Mouse (Mus musculus) MEL (cell line): ENCODE measurements at regions not wholly inside any gene's neighbourhood (a gene's known extent, or its start where the extent isn't known, plus 50 kb on each side); places are given as distances from the start of the nearest gene placed in this dataset.

Experiments used
- DNase-seq: peaks from one replicate; pipeline ENCODE4 v3.0.0; 2011; ENCODE audit warnings: low read depth, low spot score
- H3K27ac ChIP-seq: 2 replicates; pipeline ENCODE4 v1.5.1; 2012; ENCODE audit warnings: low read depth, mild to moderate bottlenecking, control low read depth, low read length, moderate library complexity; ENCODE audit not compliant: control insufficient read depth
- H3K27me3 ChIP-seq, 2 experiments: fragments of 150-350 bp in 1 of 2; sonication (generic) in 1 of 2; 2 replicates each; pipeline ENCODE4 v1.6.1; 2012; ENCODE audit warnings: low read length in 2 of 2, mild to moderate bottlenecking in 2 of 2, improper control_type of control experiment in 1 of 2, moderate library complexity in 1 of 2; ENCODE audit not compliant: insufficient read depth in 2 of 2, control insufficient read depth in 1 of 2
- H3K36me3 ChIP-seq, 2 experiments: 2 replicates each; pipeline ENCODE4 v1.6.1; 2012 to 2014; ENCODE audit warnings: low read length in 2 of 2, improper control_type of control experiment in 1 of 2, inconsistent platforms in 1 of 2, mild to moderate bottlenecking in 1 of 2; ENCODE audit not compliant: insufficient read depth in 2 of 2, control insufficient read depth in 1 of 2
- H3K4me1 ChIP-seq, 2 experiments: fragments of 150-350 bp in 1 of 2; sonication (generic) in 1 of 2; 2 replicates each; pipeline ENCODE4 v1.6.1; 2012; ENCODE audit warnings: low read length in 2 of 2, improper control_type of control experiment in 1 of 2, mild to moderate bottlenecking in 1 of 2; ENCODE audit not compliant: insufficient read depth in 2 of 2, control insufficient read depth in 1 of 2
- H3K4me3 ChIP-seq, 2 experiments: fragments of 150-350 bp in 1 of 2; sonication (generic) in 1 of 2; 2 replicates each; pipeline ENCODE4 v1.5.1; 2012; ENCODE audit warnings: low read depth in 2 of 2, low read length in 2 of 2, mild to moderate bottlenecking in 2 of 2, moderate library complexity in 2 of 2, control low read depth in 1 of 2, improper control_type of control experiment in 1 of 2; ENCODE audit not compliant: control insufficient read depth in 1 of 2, insufficient read depth in 1 of 2
- H3K79me2 ChIP-seq: 2 replicates; pipeline ENCODE4 v1.6.1; 2012; ENCODE audit warnings: mild to moderate bottlenecking, low read length, moderate library complexity; ENCODE audit not compliant: control insufficient read depth, poor library complexity, insufficient read depth
- H3K9ac ChIP-seq: 2 replicates; pipeline ENCODE4 v1.6.1; 2012; ENCODE audit warnings: low read depth, mild to moderate bottlenecking, control low read depth, low read length, moderate library complexity; ENCODE audit not compliant: control insufficient read depth, poor library complexity, severe bottlenecking
- H3K9me3 ChIP-seq: fragments of 150-350 bp; sonication (generic); replicated peaks from 2 replicates; pipeline ENCODE4 v1.6.1; 2012; ENCODE audit warnings: mild to moderate bottlenecking, low read length, improper control_type of control experiment, moderate library complexity; ENCODE audit not compliant: insufficient read depth
- EP300 ChIP-seq, 2 experiments: IDR thresholded peaks; 2 replicates each; pipeline ENCODE4 v1.6.1; 2011; ENCODE audit warnings: improper control_type of control experiment in 2 of 2, low read length in 2 of 2, low read depth in 1 of 2, mild to moderate bottlenecking in 1 of 2
- ETS1 ChIP-seq: IDR thresholded peaks from 2 replicates; pipeline ENCODE4 v1.6.1; 2012; ENCODE audit warnings: low read depth, mild to moderate bottlenecking, inconsistent platforms, low read length, improper control_type of control experiment, moderate library complexity
- HCFC1 ChIP-seq: IDR thresholded peaks from 2 replicates; pipeline ENCODE4 v1.6.1; 2012; ENCODE audit warnings: low read depth, mild to moderate bottlenecking, inconsistent platforms, low read length, improper control_type of control experiment, moderate library complexity
- MAFK ChIP-seq: IDR thresholded peaks from 2 replicates; pipeline ENCODE4 v1.6.1; 2011; ENCODE audit warnings: low read depth, mild to moderate bottlenecking, low read length, improper control_type of control experiment, borderline replicate concordance
- MAX ChIP-seq: IDR thresholded peaks from 2 replicates; pipeline ENCODE4 v1.6.1; 2011; ENCODE audit warnings: low read length, improper control_type of control experiment
- MXI1 ChIP-seq: IDR thresholded peaks from 2 replicates; pipeline ENCODE4 v1.6.1; 2011; ENCODE audit warnings: mild to moderate bottlenecking, low read depth, low read length, improper control_type of control experiment
- MYB ChIP-seq: IDR thresholded peaks from 2 replicates; pipeline ENCODE4 v1.6.1; 2011; ENCODE audit warnings: mild to moderate bottlenecking, low read depth, low read length, improper control_type of control experiment
- NELFE ChIP-seq: IDR thresholded peaks from 2 replicates; pipeline ENCODE4 v1.6.1; 2011; ENCODE audit warnings: low read depth, low read length, improper control_type of control experiment
- RAD21 ChIP-seq: IDR thresholded peaks from 2 replicates; pipeline ENCODE4 v1.6.1; 2011; ENCODE audit warnings: mild to moderate bottlenecking, low read depth, low read length, improper control_type of control experiment
- RCOR1 ChIP-seq: IDR thresholded peaks from 2 replicates; pipeline ENCODE4 v1.6.1; 2012; ENCODE audit warnings: low read depth, mild to moderate bottlenecking, inconsistent platforms, low read length, improper control_type of control experiment
- SIN3A ChIP-seq: IDR thresholded peaks from 2 replicates; pipeline ENCODE4 v1.6.1; 2012; ENCODE audit warnings: low read length, improper control_type of control experiment, inconsistent platforms
- SMC3 ChIP-seq: IDR thresholded peaks from 2 replicates; pipeline ENCODE4 v1.6.1; 2011; ENCODE audit warnings: low read depth, low read length, improper control_type of control experiment
- TBP ChIP-seq: IDR thresholded peaks from 2 replicates; pipeline ENCODE4 v1.8.0; 2011; ENCODE audit warnings: low read depth, low read length, improper control_type of control experiment
- ZC3H11A ChIP-seq: IDR thresholded peaks from 2 replicates; pipeline ENCODE4 v1.6.1; 2012; ENCODE audit warnings: low read depth, mild to moderate bottlenecking, inconsistent platforms, low read length, improper control_type of control experiment
- ZMIZ1 ChIP-seq: IDR thresholded peaks from 2 replicates; pipeline ENCODE4 v1.6.1; 2012; ENCODE audit warnings: low read depth, mild to moderate bottlenecking, inconsistent platforms, low read length, improper control_type of control experiment, moderate library complexity

DNA sequence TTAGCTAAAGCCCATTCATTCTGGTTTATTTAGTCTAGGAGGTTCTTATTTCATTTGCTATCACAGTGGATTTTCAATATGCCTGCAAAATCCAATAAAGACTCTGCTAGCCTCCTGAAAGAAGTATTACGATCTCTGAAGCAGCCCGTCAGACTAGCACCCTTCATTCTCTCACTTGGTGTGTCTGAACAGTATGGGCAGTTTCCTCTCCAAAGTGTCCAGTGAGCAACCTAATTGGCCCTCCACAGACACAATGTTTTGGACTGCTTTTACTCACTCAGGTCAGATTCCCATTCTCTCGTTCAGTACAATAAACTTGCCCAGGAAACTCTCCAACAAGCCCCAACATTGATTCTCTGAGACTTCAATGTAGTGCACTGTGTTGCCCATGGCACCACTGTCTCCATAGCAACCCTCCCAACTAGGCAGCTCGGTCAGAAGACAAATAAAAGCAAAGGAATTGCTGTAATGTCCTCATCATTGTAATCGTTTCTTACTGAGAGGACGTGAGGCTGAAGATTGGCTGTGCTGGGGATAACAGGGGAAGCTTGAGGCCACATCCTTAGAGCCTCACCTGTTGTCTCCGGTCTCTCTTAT lies 91.2 kb downstream of the Fam76b start:
- H3K4me1 ChIP-seq = no peaks in the 10 kb centered on the region
- H3K9me3 ChIP-seq = no peaks in the 10 kb centered on the region
- H3K79me2 ChIP-seq = no peaks in the 10 kb centered on the region
- peaks cover 0 to 5% of the 10 kb centered on the region in 2 experiments; a peak in 3 of 4 replicates for H3K27me3 ChIP-seq
- H3K4me3 ChIP-seq = no peak overlapping the region
- DNase-seq = no peak
- H3K27ac ChIP-seq = no peak overlapping the region
- no peaks in the 10 kb centered on the region for H3K36me3 ChIP-seq
- no peak for TF ChIP-seq RCOR1
- no peak for TF ChIP-seq ZMIZ1
- no peak for TF ChIP-seq TBP
- no peak overlapping the region for H3K9ac ChIP-seq

DNA sequence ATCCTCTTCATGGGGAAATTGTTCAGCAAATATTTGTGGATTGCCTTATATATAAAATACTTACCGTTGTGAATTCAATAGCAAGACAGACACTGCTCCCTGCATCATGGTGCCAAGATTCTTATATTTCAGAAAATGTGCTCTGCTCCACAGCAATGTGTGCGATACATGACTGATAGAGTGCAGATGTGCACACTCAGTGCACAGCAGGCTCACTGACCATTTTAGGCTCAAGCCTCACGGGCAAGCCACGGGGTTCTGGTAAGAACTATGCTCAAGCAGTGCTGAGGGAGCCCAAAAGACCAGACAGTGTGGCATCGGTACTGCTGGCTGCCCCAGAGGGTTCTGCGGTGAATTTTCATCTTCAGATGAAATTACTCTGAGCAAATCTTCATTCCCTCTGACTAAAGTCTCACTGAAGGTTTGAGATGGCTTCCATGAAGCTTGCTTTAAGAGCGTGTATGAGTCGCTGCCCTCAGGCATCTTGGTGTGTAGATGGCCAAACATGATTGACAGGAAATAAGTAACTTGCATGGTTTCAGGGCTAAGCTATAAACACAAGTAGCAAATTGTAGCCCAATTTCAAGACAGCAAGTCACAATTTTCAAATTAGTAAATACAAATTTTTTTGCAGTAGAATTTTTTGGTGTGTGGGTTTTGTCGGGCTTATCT lies 92.4 kb downstream of the Fam76b start:
- Histone ChIP-seq H3K79me2 (no peaks in the 10 kb centered on the region), H3K4me3 (no peak overlapping the region), H3K9ac (no peak overlapping the region), H3K9me3 (no peaks in the 10 kb centered on the region), H3K27ac (no peak overlapping the region), H3K4me1 (no peaks in the 10 kb centered on the region), H3K36me3 (no peaks in the 10 kb centered on the region), H3K27me3 (peaks cover 0 to 5% of the 10 kb centered on the region in 2 experiments; a peak in 2 of 4 replicates)
- no peak for DNase-seq
- TF ChIP-seq ZMIZ1 (no peak), HCFC1 (0 out of 2 replicates have a peak, but pooled peaks have one; percentile 24), NELFE (no peak; the same call in 1 of the 2 replicates)

DNA sequence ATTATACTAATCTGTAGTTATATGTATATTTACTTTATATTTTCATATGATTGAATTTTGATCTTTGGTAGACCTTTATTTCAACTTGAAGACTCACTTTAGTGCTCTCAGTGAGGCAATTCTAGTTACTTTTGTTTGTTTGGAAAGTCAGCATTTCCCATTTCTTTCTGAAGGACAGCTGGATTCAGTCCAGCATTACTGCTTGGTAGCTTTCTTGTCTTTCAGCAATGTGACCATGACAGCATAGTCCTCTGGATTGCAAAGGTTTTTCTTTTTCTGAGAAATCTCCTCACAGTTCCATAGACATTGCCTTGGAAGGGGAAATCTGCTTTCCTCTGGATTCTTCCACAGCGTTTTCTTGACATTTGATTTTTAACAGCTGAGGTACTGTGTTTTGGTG lies 93.1 kb downstream of the Fam76b start:
- Histone ChIP-seq H3K9ac (no peak overlapping the region), H3K27me3 (peaks cover 0 to 5% of the 10 kb centered on the region in 2 experiments; a peak in 2 of 4 replicates), H3K4me1 (no peaks in the 10 kb centered on the region), H3K36me3 (no peaks in the 10 kb centered on the region), H3K79me2 (no peaks in the 10 kb centered on the region), H3K9me3 (no peaks in the 10 kb centered on the region), H3K4me3 (no peak overlapping the region), H3K27ac (no peak overlapping the region)
- no peak for DNase-seq
- TF ChIP-seq MAFK (no peak), NELFE (no peak), EP300 (IDR thresholded peaks at IDR 0.05; ENCODE audit: low read depth in 1 of 2, low read length in 2 of 2) (no peak), MXI1 (no peak), ZC3H11A (no peak), ETS1 (no peak), SIN3A (no peak), RAD21 (no peak), MAX (no peak), SMC3 (no peak), MYB (no peak)
